Mouse (Mus musculus) leukemia stem cell, adult 10-12 weeks (primary cell): Measurements from ENCODE around the gene Mrpl23. TPM values are rescaled to one million over a fixed set of nuclear protein-coding genes. Genes with fewer than 3 reads are reported as not detected.

Source experiments
- polyA plus RNA-seq: library from polyadenylated mRNA; stranded (reverse); fragments of >175 nt; gene quantifications from 2 replicates; pipeline ENCODE4 v1.2.3, GENCODE M21; 2012; ENCODE audit warnings: low replicate concordance

Mrpl23 gene
- polyA plus RNA-seq = 12.1 and 25.9 TPM in 2 replicates

DNA sequence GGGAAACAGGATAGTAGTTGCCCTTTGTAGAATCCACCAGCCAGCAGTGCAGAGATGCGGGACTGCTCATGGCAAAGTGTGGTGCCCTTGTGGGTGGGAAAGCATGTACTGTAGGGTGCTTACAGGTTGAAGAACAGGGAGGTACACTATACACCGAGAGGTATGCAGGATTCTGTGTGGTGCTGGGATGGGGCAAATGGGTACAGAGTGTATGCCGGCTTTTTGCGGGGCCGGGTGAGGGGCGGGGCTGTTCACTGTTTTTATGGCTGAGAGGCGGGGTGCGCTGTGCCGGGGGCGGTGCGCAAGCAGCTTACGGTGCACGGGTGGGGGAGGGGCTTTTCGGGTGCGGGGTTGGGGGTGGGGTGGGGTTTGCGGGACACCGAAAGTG, at the start of gene Mrpl23:
Gene Mrpl23 (plus strand): TSS at position 16 of the 388 bp plus-strand sequence.

GRCm38 (mm10) chr7:142498575-142498974, 33.9 kb upstream of the Mrpl23 start, which contains the start of gene Tnnt3:
TSS of gene Tnnt3 (plus strand) at chr7:142498836.

Other genes with a start within 250 kb of the Mrpl23 start
- not detected in 2 replicates for gene Krtap5-1, start 235.6 kb upstream of the Mrpl23 start, polyA plus RNA-seq
- gene Krtap5-4, start 229.1 kb upstream of the Mrpl23 start, polyA plus RNA-seq = not detected in 2 replicates
- 7.7 and 27.5 TPM in 2 replicates for gene Ifitm10, start 158.9 kb upstream of the Mrpl23 start, polyA plus RNA-seq
- gene Gm49369, start 150.0 kb upstream of the Mrpl23 start, polyA plus RNA-seq = 13.8 TPM in 1 of 2 replicates, not detected in the other
- 189 and 243 TPM in 2 replicates for gene Ctsd, start 144.6 kb upstream of the Mrpl23 start, polyA plus RNA-seq
- 0.28 TPM in 1 of 2 replicates, not detected in the other for gene Syt8, start 97.8 kb upstream of the Mrpl23 start, polyA plus RNA-seq
- 0.49 TPM in 1 of 2 replicates, not detected in the other for gene Tnni2, start 90.9 kb upstream of the Mrpl23 start, polyA plus RNA-seq
- 86.7 and 86.8 TPM in 2 replicates for gene Lsp1, start 71.9 kb upstream of the Mrpl23 start, polyA plus RNA-seq
- 0.83 TPM in 1 of 2 replicates, not detected in the other for gene Tnnt3, start 33.9 kb upstream of the Mrpl23 start, polyA plus RNA-seq
- 0.31 TPM in 1 of 2 replicates, not detected in the other for gene Igf2, start 134.1 kb downstream of the Mrpl23 start, polyA plus RNA-seq
- gene Gm49394, start 137.3 kb downstream of the Mrpl23 start, polyA plus RNA-seq = not detected in 2 replicates
- not detected in 2 replicates for gene Ins2, start 210.7 kb downstream of the Mrpl23 start, polyA plus RNA-seq